Mouse (Mus musculus) MEL (cell line): ENCODE results near the gene Dennd1b. TPM values are rescaled to one million over a fixed set of nuclear protein-coding genes. Genes with fewer than 3 reads are reported as not detected.

Experiments
- DNase-seq: peaks from one replicate; pipeline ENCODE4 v3.0.0; 2011; ENCODE audit warnings: low read depth, low spot score
- H3K27ac ChIP-seq: 2 replicates; pipeline ENCODE4 v1.5.1; 2012; ENCODE audit warnings: low read depth, mild to moderate bottlenecking, control low read depth, low read length, moderate library complexity; ENCODE audit not compliant: control insufficient read depth
- H3K27me3 ChIP-seq, 2 experiments: fragments of 150-350 bp in 1 of 2; sonication (generic) in 1 of 2; 2 replicates each; pipeline ENCODE4 v1.6.1; 2012; ENCODE audit warnings: low read length in 2 of 2, mild to moderate bottlenecking in 2 of 2, improper control_type of control experiment in 1 of 2, moderate library complexity in 1 of 2; ENCODE audit not compliant: insufficient read depth in 2 of 2, control insufficient read depth in 1 of 2
- H3K36me3 ChIP-seq, 2 experiments: 2 replicates each; pipeline ENCODE4 v1.6.1; 2012 to 2014; ENCODE audit warnings: low read length in 2 of 2, improper control_type of control experiment in 1 of 2, inconsistent platforms in 1 of 2, mild to moderate bottlenecking in 1 of 2; ENCODE audit not compliant: insufficient read depth in 2 of 2, control insufficient read depth in 1 of 2
- H3K4me1 ChIP-seq, 2 experiments: fragments of 150-350 bp in 1 of 2; sonication (generic) in 1 of 2; 2 replicates each; pipeline ENCODE4 v1.6.1; 2012; ENCODE audit warnings: low read length in 2 of 2, improper control_type of control experiment in 1 of 2, mild to moderate bottlenecking in 1 of 2; ENCODE audit not compliant: insufficient read depth in 2 of 2, control insufficient read depth in 1 of 2
- H3K4me3 ChIP-seq, 2 experiments: fragments of 150-350 bp in 1 of 2; sonication (generic) in 1 of 2; 2 replicates each; pipeline ENCODE4 v1.5.1; 2012; ENCODE audit warnings: low read depth in 2 of 2, low read length in 2 of 2, mild to moderate bottlenecking in 2 of 2, moderate library complexity in 2 of 2, control low read depth in 1 of 2, improper control_type of control experiment in 1 of 2; ENCODE audit not compliant: control insufficient read depth in 1 of 2, insufficient read depth in 1 of 2
- H3K79me2 ChIP-seq: 2 replicates; pipeline ENCODE4 v1.6.1; 2012; ENCODE audit warnings: mild to moderate bottlenecking, low read length, moderate library complexity; ENCODE audit not compliant: control insufficient read depth, poor library complexity, insufficient read depth
- H3K9ac ChIP-seq: 2 replicates; pipeline ENCODE4 v1.6.1; 2012; ENCODE audit warnings: low read depth, mild to moderate bottlenecking, control low read depth, low read length, moderate library complexity; ENCODE audit not compliant: control insufficient read depth, poor library complexity, severe bottlenecking
- H3K9me3 ChIP-seq: fragments of 150-350 bp; sonication (generic); replicated peaks from 2 replicates; pipeline ENCODE4 v1.6.1; 2012; ENCODE audit warnings: mild to moderate bottlenecking, low read length, improper control_type of control experiment, moderate library complexity; ENCODE audit not compliant: insufficient read depth
- CTCF ChIP-seq, 3 experiments: IDR thresholded peaks in 2 of 3; conservative IDR thresholded peaks in 1 of 3; 2 replicates each; pipeline ENCODE4 v1.5.1; 2011 to 2012; ENCODE audit warnings: low read length in 3 of 3, low read depth in 2 of 3, mild to moderate bottlenecking in 2 of 3, improper control_type of control experiment in 1 of 3, inconsistent platforms in 1 of 3, mixed read lengths in 1 of 3, moderate library complexity in 1 of 3; ENCODE audit not compliant: control insufficient read depth in 1 of 3, insufficient read depth in 1 of 3, poor library complexity in 1 of 3, severe bottlenecking in 1 of 3
- E2F4 ChIP-seq: IDR thresholded peaks from 2 replicates; pipeline ENCODE4 v1.6.1; 2011; ENCODE audit warnings: low read depth, low read length, improper control_type of control experiment, borderline replicate concordance
- ELF1 ChIP-seq: IDR thresholded peaks from 2 replicates; pipeline ENCODE4 v1.6.1; 2014; ENCODE audit warnings: low read depth, mild to moderate bottlenecking, inconsistent platforms, low read length, improper control_type of control experiment, moderate library complexity
- EP300 ChIP-seq, 2 experiments: IDR thresholded peaks; 2 replicates each; pipeline ENCODE4 v1.6.1; 2011; ENCODE audit warnings: improper control_type of control experiment in 2 of 2, low read length in 2 of 2, low read depth in 1 of 2, mild to moderate bottlenecking in 1 of 2
- ETS1 ChIP-seq: IDR thresholded peaks from 2 replicates; pipeline ENCODE4 v1.6.1; 2012; ENCODE audit warnings: low read depth, mild to moderate bottlenecking, inconsistent platforms, low read length, improper control_type of control experiment, moderate library complexity
- HCFC1 ChIP-seq: IDR thresholded peaks from 2 replicates; pipeline ENCODE4 v1.6.1; 2012; ENCODE audit warnings: low read depth, mild to moderate bottlenecking, inconsistent platforms, low read length, improper control_type of control experiment, moderate library complexity
- MAFK ChIP-seq: IDR thresholded peaks from 2 replicates; pipeline ENCODE4 v1.6.1; 2011; ENCODE audit warnings: low read depth, mild to moderate bottlenecking, low read length, improper control_type of control experiment, borderline replicate concordance
- MAX ChIP-seq: IDR thresholded peaks from 2 replicates; pipeline ENCODE4 v1.6.1; 2011; ENCODE audit warnings: low read length, improper control_type of control experiment
- MAZ ChIP-seq: IDR thresholded peaks from 2 replicates; pipeline ENCODE4 v1.6.1; 2012; ENCODE audit warnings: low read depth, mild to moderate bottlenecking, inconsistent platforms, low read length, improper control_type of control experiment
- MEF2A ChIP-seq: IDR thresholded peaks from 2 replicates; pipeline ENCODE4 v1.6.1; 2014; ENCODE audit warnings: low read depth, mild to moderate bottlenecking, inconsistent platforms, low read length, improper control_type of control experiment; ENCODE audit not compliant: poor library complexity, insufficient replicate concordance, severe bottlenecking; ENCODE audit errors: extremely low read depth
- MYB ChIP-seq: IDR thresholded peaks from 2 replicates; pipeline ENCODE4 v1.6.1; 2011; ENCODE audit warnings: mild to moderate bottlenecking, low read depth, low read length, improper control_type of control experiment
- NELFE ChIP-seq: IDR thresholded peaks from 2 replicates; pipeline ENCODE4 v1.6.1; 2011; ENCODE audit warnings: low read depth, low read length, improper control_type of control experiment
- POLR2AphosphoS2 ChIP-seq: IDR thresholded peaks from 2 replicates; pipeline ENCODE4 v1.6.1; 2011; ENCODE audit warnings: low read length, improper control_type of control experiment
- POLR2AphosphoS5 ChIP-seq: IDR thresholded peaks from 2 replicates; pipeline ENCODE4 v1.6.1; 2012; ENCODE audit warnings: low read depth, borderline replicate concordance, mild to moderate bottlenecking, inconsistent platforms, low read length, moderate library complexity, mixed read lengths
- RAD21 ChIP-seq: IDR thresholded peaks from 2 replicates; pipeline ENCODE4 v1.6.1; 2011; ENCODE audit warnings: mild to moderate bottlenecking, low read depth, low read length, improper control_type of control experiment
- RCOR1 ChIP-seq: IDR thresholded peaks from 2 replicates; pipeline ENCODE4 v1.6.1; 2012; ENCODE audit warnings: low read depth, mild to moderate bottlenecking, inconsistent platforms, low read length, improper control_type of control experiment
- SMC3 ChIP-seq: IDR thresholded peaks from 2 replicates; pipeline ENCODE4 v1.6.1; 2011; ENCODE audit warnings: low read depth, low read length, improper control_type of control experiment
- TAL1 ChIP-seq: IDR thresholded peaks from 2 replicates; pipeline ENCODE4 v1.6.1; 2012; ENCODE audit warnings: mild to moderate bottlenecking, inconsistent platforms, low read length, moderate library complexity, mixed read lengths
- TBP ChIP-seq: IDR thresholded peaks from 2 replicates; pipeline ENCODE4 v1.8.0; 2011; ENCODE audit warnings: low read depth, low read length, improper control_type of control experiment
- TCF12 ChIP-seq: IDR thresholded peaks from 2 replicates; pipeline ENCODE4 v1.6.1; 2014; ENCODE audit warnings: low read depth, mild to moderate bottlenecking, inconsistent platforms, low read length, improper control_type of control experiment, moderate library complexity
- UBTF ChIP-seq: IDR thresholded peaks from 2 replicates; pipeline ENCODE4 v1.6.1; 2012; ENCODE audit warnings: low read depth, mild to moderate bottlenecking, inconsistent platforms, low read length, improper control_type of control experiment, moderate library complexity, borderline replicate concordance; ENCODE audit not compliant: insufficient read depth
- USF1 ChIP-seq: IDR thresholded peaks from 2 replicates; pipeline ENCODE4 v1.6.1; 2014; ENCODE audit warnings: low read depth, mild to moderate bottlenecking, inconsistent platforms, low read length, improper control_type of control experiment, moderate library complexity
- ZC3H11A ChIP-seq: IDR thresholded peaks from 2 replicates; pipeline ENCODE4 v1.6.1; 2012; ENCODE audit warnings: low read depth, mild to moderate bottlenecking, inconsistent platforms, low read length, improper control_type of control experiment
- ZMIZ1 ChIP-seq: IDR thresholded peaks from 2 replicates; pipeline ENCODE4 v1.6.1; 2012; ENCODE audit warnings: low read depth, mild to moderate bottlenecking, inconsistent platforms, low read length, improper control_type of control experiment, moderate library complexity
- ZNF384 ChIP-seq: IDR thresholded peaks from 2 replicates; pipeline ENCODE4 v1.6.1; 2012; ENCODE audit warnings: low read depth, mild to moderate bottlenecking, inconsistent platforms, low read length, improper control_type of control experiment
- polyA plus RNA-seq, 2 experiments: library from polyadenylated mRNA; stranded (reverse) in 1 of 2; unstranded in 1 of 2; fragments of >175 nt in 1 of 2; fragments of >200 nt in 1 of 2; gene quantifications; 2 replicates each; pipeline versions ENCODE4 v1.2.1 to v1.2.4; 2012; ENCODE audit warnings: low replicate concordance in 2 of 2, low read depth in 1 of 2; ENCODE audit not compliant: insufficient read length in 2 of 2, insufficient read depth in 1 of 2, missing spikeins in 1 of 2
- total RNA-seq: library from RNA; depleted of rRNA; stranded (reverse); fragments of 300-350 nt; gene quantifications from 2 replicates; pipeline ENCODE4 v1.2.3, GENCODE M21; 2012

The Dennd1b gene
- total and polyA plus RNA-seq, 3 experiments: 3.9 to 4.1 TPM; not detected in 1

- Histone ChIP-seq H3K36me3 (peaks cover 0 to 10% of the 10 kb centered on the region in 2 experiments; a peak in 2 of 4 replicates), H3K4me1 (peaks cover 6 to 13% of the 10 kb centered on the region in 2 experiments), H3K9ac (no peak overlapping the region), H3K79me2 (no peaks in the 10 kb centered on the region), H3K27ac (no peak overlapping the region), H3K9me3 (no peaks in the 10 kb centered on the region), H3K27me3 (no peaks in the 10 kb centered on the region), H3K4me3 (no peak overlapping the region)
- TF ChIP-seq MAFK: no peak
- TF ChIP-seq SMC3: no peak
- TF ChIP-seq HCFC1: no peak
- TF ChIP-seq MAX: no peak
- TF ChIP-seq RAD21: no peak
- no peak for TF ChIP-seq RCOR1
- TF ChIP-seq ZMIZ1: no peak
- TF ChIP-seq TCF12: no peak
- DNase-seq: no peak
Observed at GRCm38 (mm10) chr1:139080517-139081386, 117.5 kb downstream of the Dennd1b start.

GRCm38 (mm10) chr1:139083382-139083781 is 120.1 kb downstream of the Dennd1b start:
- Histone ChIP-seq H3K79me2 (no peaks in the 10 kb centered on the region), H3K36me3 (peaks cover 0 to 5% of the 10 kb centered on the region in 2 experiments; a peak in 2 of 4 replicates), H3K9ac (no peak overlapping the region), H3K4me1 (peaks cover 6 to 12% of the 10 kb centered on the region in 2 experiments), H3K27ac (no peak overlapping the region), H3K27me3 (no peaks in the 10 kb centered on the region), H3K4me3 (no peak overlapping the region), H3K9me3 (no peaks in the 10 kb centered on the region)
- no peak for DNase-seq
- TF ChIP-seq MAZ (no peak), POLR2AphosphoS5 (no peak), TAL1 (no peak), NELFE (no peak), USF1 (no peak), SMC3 (peak; percentile 31; the same call in 1 of the 2 replicates), MYB (no peak), POLR2AphosphoS2 (no peak), RAD21 (peak; percentile 45), E2F4 (no peak), UBTF (no peak), RCOR1 (no peak), CTCF (IDR thresholded peaks at IDR 0.05 in 2 of 3, conservative IDR thresholded peaks at IDR 0.05 in 1 of 3; ENCODE audit: control insufficient read depth in 1 of 3, insufficient read depth in 1 of 3, low read depth in 2 of 3, low read length in 3 of 3, poor library complexity in 1 of 3, severe bottlenecking in 1 of 3) (peak in 1 of 3 experiments; percentile 40; a peak in 2 of 6 replicates), HCFC1 (no peak), EP300 (IDR thresholded peaks at IDR 0.05; ENCODE audit: low read depth in 1 of 2, low read length in 2 of 2) (no peak), MEF2A (no peak), ZNF384 (no peak), ZC3H11A (no peak), ETS1 (no peak), ELF1 (no peak), TBP (no peak)
